Mouse (Mus musculus) midbrain, embryonic 11.5 days (tissue): ENCODE measurements around the gene Pou2af1. TPM values are rescaled to one million over a fixed set of nuclear protein-coding genes. Genes with fewer than 3 reads are reported as not detected.

Experiments used
- ATAC-seq: fragments of 200-750 bp; cut with Nextera tagmentation; 2 replicates; pipeline ENCODE4 v1.8.0; 2017; ENCODE audit warnings: moderate TSS enrichment, moderate library complexity; ENCODE audit not compliant: low FRiP score
- DNase-seq: peaks from one replicate; pipeline ENCODE4 v3.0.0; 2015; ENCODE audit warnings: low spot score; ENCODE audit errors: missing footprints
- H3K27ac ChIP-seq: fragments of 300-500 bp; sonication (generic); 2 replicates; pipeline ENCODE4 v1.5.1; 2014; ENCODE audit warnings: low read depth, low read length
- H3K27me3 ChIP-seq: fragments of 300-500 bp; sonication (generic); 2 replicates; pipeline ENCODE4 v1.6.1; 2014; ENCODE audit warnings: mild to moderate bottlenecking, low read length, moderate library complexity, mixed read lengths; ENCODE audit not compliant: control insufficient read depth, insufficient read depth
- H3K36me3 ChIP-seq: fragments of 300-500 bp; sonication (generic); 2 replicates; pipeline ENCODE4 v1.6.1; 2014; ENCODE audit warnings: mild to moderate bottlenecking, low read length, moderate library complexity, mixed read lengths; ENCODE audit not compliant: control insufficient read depth, insufficient read depth
- H3K4me1 ChIP-seq: fragments of 300-500 bp; sonication (generic); 2 replicates; pipeline ENCODE4 v1.6.1; 2014; ENCODE audit warnings: low read length; ENCODE audit not compliant: control insufficient read depth, insufficient read depth
- H3K4me2 ChIP-seq: fragments of 300-500 bp; sonication (generic); 2 replicates; pipeline ENCODE4 v1.6.1; 2014; ENCODE audit warnings: mild to moderate bottlenecking, moderate library complexity
- H3K4me3 ChIP-seq: fragments of 300-500 bp; sonication (generic); 2 replicates; pipeline ENCODE4 v1.5.1; 2014; ENCODE audit warnings: low read depth, low read length
- H3K9ac ChIP-seq: fragments of 300-500 bp; sonication (generic); 2 replicates; pipeline ENCODE4 v1.6.1; 2014; ENCODE audit warnings: low read length
- H3K9me3 ChIP-seq: fragments of 300-500 bp; sonication (generic); 2 replicates; pipeline ENCODE4 v1.6.1; 2016; ENCODE audit warnings: low read length; ENCODE audit not compliant: control insufficient read depth
- WGBS: fragments of 180-500 bp; shearing (Covaris S2); extraction: QIAGEN DNeasy Blood & Tissue Kit; methylation state at CpG from one replicate; pipeline ENCODE4 v1.1.7; 2014; 5-methylcytosine and 5-hydroxymethylcytosine counted together
- polyA plus RNA-seq: library from polyadenylated mRNA; unstranded; fragments of >200 nt; fragmentation: Nextera tagmentation; extraction: Ambion mirVana; gene quantifications from 2 replicates; pipeline ENCODE4 v1.2.1, GENCODE M21; 2014

Pou2af1 gene
- polyA plus RNA-seq = 0.05 TPM in 1 of 2 replicates, not detected in the other

GRCm38 (mm10) chr9:51213023-51213728 is at the start of gene Pou2af1:
Pou2af1 (plus strand) TSS chr9:51213708.
- H3K27me3 ChIP-seq = no peaks in the 10 kb centered on the region
- H3K9ac ChIP-seq = no peak within 1 kb of the TSS
- H3K4me2 ChIP-seq = no peak within 1 kb of the TSS
- no peaks in the 10 kb centered on the region for H3K4me1 ChIP-seq
- H3K36me3 ChIP-seq = no peaks in the 10 kb centered on the region
- no peaks in the 10 kb centered on the region for H3K9me3 ChIP-seq
- ATAC-seq = no peak
- DNase-seq = no peak
- no peak within 1 kb of the TSS for H3K27ac ChIP-seq
- H3K4me3 ChIP-seq = no peak within 1 kb of the TSS
- WGBS = 83% methylated on average over 20 of the region's 20 CpGs

GRCm38 (mm10) chr9:51163989-51164388 is 49.5 kb upstream of the Pou2af1 start:
- H3K36me3 ChIP-seq = no peaks in the 10 kb centered on the region
- H3K9me3 ChIP-seq = no peaks in the 10 kb centered on the region
- no peak overlapping the region for H3K4me2 ChIP-seq
- ATAC-seq (no peak), DNase-seq (no peak)
- WGBS = 85% methylated on average over 5 of the region's 5 CpGs
- H3K4me3 ChIP-seq = no peak overlapping the region
- no peak overlapping the region for H3K9ac ChIP-seq
- H3K27me3 ChIP-seq = no peaks in the 10 kb centered on the region
- no peak overlapping the region for H3K27ac ChIP-seq
- no peaks in the 10 kb centered on the region for H3K4me1 ChIP-seq

GRCm38 (mm10) chr9:51165312-51166180 is 48.0 kb upstream of the Pou2af1 start, which contains the start of gene Gm32742:
Gm32742 (minus strand) TSS chr9:51165517.
- H3K27ac ChIP-seq = no peak within 1 kb of the TSS
- no peaks in the 10 kb centered on the region for H3K4me1 ChIP-seq
- WGBS = 44% methylated on average over 6 of the region's 6 CpGs
- no peak for ATAC-seq
- H3K36me3 ChIP-seq = no peaks in the 10 kb centered on the region
- no peak within 1 kb of the TSS for H3K9ac ChIP-seq
- no peak within 1 kb of the TSS for H3K4me3 ChIP-seq
- no peak for DNase-seq
- H3K4me2 ChIP-seq = no peak within 1 kb of the TSS
- no peaks in the 10 kb centered on the region for H3K9me3 ChIP-seq
- H3K27me3 ChIP-seq = no peaks in the 10 kb centered on the region

- 66% methylated on average over 11 of the region's 11 CpGs for WGBS
- no peak overlapping the region for H3K9ac ChIP-seq
- no peak for ATAC-seq
- no peaks in the 10 kb centered on the region for H3K9me3 ChIP-seq
- no peak overlapping the region for H3K4me3 ChIP-seq
- H3K4me2 ChIP-seq = no peak overlapping the region
- no peaks in the 10 kb centered on the region for H3K36me3 ChIP-seq
- H3K4me1 ChIP-seq = no peaks in the 10 kb centered on the region
- no peaks in the 10 kb centered on the region for H3K27me3 ChIP-seq
- no peak overlapping the region for H3K27ac ChIP-seq
- DNase-seq = no peak
Observed at GRCm38 (mm10) chr9:51167954-51168353, 45.6 kb upstream of the Pou2af1 start.

- Histone ChIP-seq H3K4me2 (no peak overlapping the region), H3K36me3 (no peaks in the 10 kb centered on the region), H3K4me1 (no peaks in the 10 kb centered on the region), H3K4me3 (no peak overlapping the region), H3K9ac (no peak overlapping the region), H3K9me3 (no peaks in the 10 kb centered on the region), H3K27ac (no peak overlapping the region), H3K27me3 (no peaks in the 10 kb centered on the region)
- ATAC-seq = no peak
- WGBS = 80% methylated on average over 5 of the region's 5 CpGs
- no peak for DNase-seq
Observed at GRCm38 (mm10) chr9:51168698-51169097, 44.8 kb upstream of the Pou2af1 start.

GRCm38 (mm10) chr9:51169133-51169532 is 44.4 kb upstream of the Pou2af1 start:
- Histone ChIP-seq H3K9me3 (no peaks in the 10 kb centered on the region), H3K36me3 (no peaks in the 10 kb centered on the region), H3K9ac (no peak overlapping the region), H3K4me3 (no peak overlapping the region), H3K27ac (no peak overlapping the region), H3K27me3 (no peaks in the 10 kb centered on the region), H3K4me2 (no peak overlapping the region), H3K4me1 (no peaks in the 10 kb centered on the region)
- WGBS = 84% methylated on average over 7 of the region's 7 CpGs
- DNase-seq (no peak), ATAC-seq (no peak)

- Histone ChIP-seq H3K9ac (no peak overlapping the region), H3K27me3 (no peaks in the 10 kb centered on the region), H3K9me3 (no peaks in the 10 kb centered on the region), H3K4me3 (no peak overlapping the region), H3K4me1 (no peaks in the 10 kb centered on the region), H3K36me3 (no peaks in the 10 kb centered on the region), H3K27ac (no peak overlapping the region), H3K4me2 (no peak overlapping the region)
- 79% methylated on average over 6 of the region's 6 CpGs for WGBS
- DNase-seq (no peak), ATAC-seq (no peak)
Observed at GRCm38 (mm10) chr9:51170298-51170697, 43.2 kb upstream of the Pou2af1 start.

GRCm38 (mm10) chr9:51174890-51175464 is 38.5 kb upstream of the Pou2af1 start:
- Histone ChIP-seq H3K4me3 (no peak overlapping the region), H3K9me3 (no peaks in the 10 kb centered on the region), H3K27me3 (no peaks in the 10 kb centered on the region), H3K9ac (no peak overlapping the region), H3K27ac (no peak overlapping the region), H3K4me1 (no peaks in the 10 kb centered on the region), H3K36me3 (no peaks in the 10 kb centered on the region), H3K4me2 (no peak overlapping the region)
- 61% methylated on average over 8 of the region's 8 CpGs for WGBS
- ATAC-seq = no peak
- no peak for DNase-seq

GRCm38 (mm10) chr9:51175722-51176121 is 37.8 kb upstream of the Pou2af1 start:
- Histone ChIP-seq H3K4me2 (no peak overlapping the region), H3K9ac (no peak overlapping the region), H3K4me1 (no peaks in the 10 kb centered on the region), H3K4me3 (no peak overlapping the region), H3K27me3 (no peaks in the 10 kb centered on the region), H3K36me3 (no peaks in the 10 kb centered on the region), H3K9me3 (no peaks in the 10 kb centered on the region), H3K27ac (no peak overlapping the region)
- 100% methylated on average over 1 of the region's 1 CpGs for WGBS
- ATAC-seq (no peak), DNase-seq (no peak)
